Mouse (Mus musculus) WW6 (cell line): ENCODE results near the gene Cyth2.

Experiments
- DNase-seq: peaks from one replicate; pipeline ENCODE4 v3.0.0-alpha.2; 2013; ENCODE audit warnings: low read depth, low spot score

Cyth2 gene

DNA sequence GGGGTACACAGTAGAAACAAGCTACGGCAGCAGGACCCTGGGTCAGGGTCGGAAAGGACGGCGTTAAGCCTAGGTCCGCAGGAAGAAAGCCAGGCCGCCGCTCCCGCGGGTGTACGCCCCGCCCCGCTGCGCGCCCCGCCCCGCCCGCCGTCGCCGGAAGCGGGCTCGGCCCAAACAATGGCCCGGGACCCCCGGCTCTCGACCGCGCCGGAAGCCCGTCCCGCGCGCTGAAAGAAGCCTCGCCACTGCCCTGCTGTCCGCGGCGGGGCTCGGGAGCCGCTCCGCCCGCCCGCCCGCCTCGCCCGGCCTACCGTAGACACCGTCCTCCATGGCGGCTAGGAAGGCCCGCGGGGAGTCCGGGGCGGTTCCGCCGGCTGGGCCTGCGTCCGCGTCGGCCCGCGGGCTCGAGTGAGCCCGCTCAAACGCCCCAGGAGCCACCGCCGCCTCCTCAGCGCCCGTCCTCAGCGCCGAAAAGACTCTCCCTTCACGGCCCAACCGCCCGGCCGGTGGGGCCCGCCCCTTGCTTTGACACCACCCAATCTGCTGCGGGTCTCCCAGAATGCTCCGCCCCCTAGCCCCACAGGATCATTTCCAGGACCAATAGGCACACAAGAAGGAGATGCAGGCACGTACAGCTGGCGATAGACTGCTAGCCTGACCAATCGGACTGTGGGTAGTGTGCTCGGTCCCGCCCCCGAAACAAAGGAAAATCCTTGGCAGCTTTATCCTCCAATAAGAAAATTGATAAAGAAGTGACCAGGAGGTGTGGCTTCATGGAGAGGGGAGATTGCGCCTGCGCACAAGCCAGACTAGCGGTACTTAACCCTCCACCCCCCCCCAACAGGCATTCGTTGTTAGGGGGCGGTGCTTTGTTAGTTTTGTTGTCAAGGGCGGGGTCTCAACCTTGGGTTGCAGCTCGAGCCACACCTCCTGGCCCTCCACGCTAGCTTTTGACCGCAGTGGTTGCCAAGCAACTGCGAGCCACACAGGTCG is at the start of gene Cyth2:
Cyth2 (minus strand) TSS at position 795 of the 993 bp plus-strand sequence.
- peak; percentile 98 for DNase-seq

DNA sequence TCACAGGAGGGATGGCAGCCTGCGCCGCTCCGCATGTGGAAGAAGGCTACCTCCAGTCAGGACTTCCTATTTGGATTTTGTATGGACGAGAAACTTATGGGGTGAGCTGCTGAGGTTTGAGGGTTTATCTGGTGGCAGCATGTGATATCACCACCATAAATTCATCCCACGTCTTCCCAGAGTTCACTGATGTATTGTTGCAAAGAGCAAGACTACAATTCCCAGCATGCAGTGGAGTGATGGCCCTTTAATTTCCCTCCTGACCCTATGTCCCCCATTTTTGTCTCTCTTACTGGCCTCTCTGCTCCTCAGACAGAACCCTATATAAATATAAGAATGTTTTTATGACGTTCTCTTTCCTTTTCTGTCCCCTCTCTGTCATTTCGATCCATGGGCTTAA is 48.4 kb upstream of the Cyth2 start:
- DNase-seq, result no peak

DNA sequence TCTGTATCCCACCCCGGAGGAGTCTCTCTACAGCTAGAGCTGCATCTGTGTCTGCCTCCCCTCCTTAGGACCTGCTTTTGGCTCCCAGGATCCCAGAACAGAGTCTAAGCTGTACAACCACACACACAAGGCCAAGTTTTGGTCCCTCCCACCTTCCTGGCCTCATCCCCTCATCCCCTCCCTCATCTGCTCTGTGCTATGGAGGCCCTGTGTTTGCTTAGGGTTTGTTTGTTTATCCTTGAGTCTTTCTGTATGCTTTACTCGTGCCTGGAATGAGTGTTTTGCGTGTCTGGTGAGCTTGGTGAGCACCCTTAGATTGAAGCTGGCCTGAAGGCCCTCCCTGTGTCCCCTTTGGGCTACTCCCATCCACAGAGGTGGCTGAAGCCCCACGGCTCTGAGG is 44.6 kb upstream of the Cyth2 start:
- no peak for DNase-seq

DNA sequence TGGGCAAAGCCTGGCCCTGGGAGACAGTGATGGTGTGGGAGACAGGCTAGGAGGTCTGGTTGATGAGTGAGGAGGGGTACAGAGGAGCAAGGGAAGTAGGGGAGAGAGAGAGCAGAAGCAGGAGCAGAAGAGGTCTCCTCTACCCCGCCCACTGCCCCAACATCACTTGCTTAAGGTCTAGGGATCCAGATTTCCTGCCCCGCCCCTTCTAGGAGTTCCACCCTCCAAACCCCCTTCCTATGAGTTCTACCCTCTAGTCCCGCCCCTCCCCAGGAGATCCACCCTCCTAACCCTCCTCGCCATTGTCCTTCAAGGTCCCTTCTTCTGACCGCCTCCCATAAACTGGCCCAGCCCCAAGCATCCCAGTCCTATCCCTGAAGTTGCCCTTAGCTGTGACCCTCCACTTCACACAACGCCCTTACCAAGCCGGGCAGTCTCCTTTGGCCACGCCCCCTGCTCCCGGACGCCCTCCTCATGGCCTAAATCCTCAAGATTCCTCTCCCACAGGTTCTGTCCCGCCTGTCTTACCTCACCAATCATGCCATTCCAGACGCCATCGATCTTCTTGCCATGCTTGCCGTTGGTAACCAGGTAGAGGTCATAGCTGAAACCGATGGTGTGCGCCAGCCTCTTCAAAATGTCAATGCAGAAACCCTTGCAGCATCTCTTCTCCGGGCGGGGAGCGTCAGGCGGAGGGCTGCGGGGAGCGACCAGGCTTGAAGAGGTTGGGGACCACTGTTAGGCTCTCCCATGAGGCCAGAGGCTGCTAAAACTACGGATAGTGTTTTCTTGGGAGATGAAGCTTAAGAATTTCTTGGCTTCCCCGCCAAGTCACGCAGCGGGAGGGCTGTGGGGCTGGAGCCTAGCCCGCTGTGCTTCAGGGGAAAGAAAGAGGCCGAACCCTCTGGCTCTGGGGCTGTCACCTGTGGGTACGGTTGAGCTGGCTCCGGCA is 42.8 kb upstream of the Cyth2 start:
- no peak for DNase-seq

DNA sequence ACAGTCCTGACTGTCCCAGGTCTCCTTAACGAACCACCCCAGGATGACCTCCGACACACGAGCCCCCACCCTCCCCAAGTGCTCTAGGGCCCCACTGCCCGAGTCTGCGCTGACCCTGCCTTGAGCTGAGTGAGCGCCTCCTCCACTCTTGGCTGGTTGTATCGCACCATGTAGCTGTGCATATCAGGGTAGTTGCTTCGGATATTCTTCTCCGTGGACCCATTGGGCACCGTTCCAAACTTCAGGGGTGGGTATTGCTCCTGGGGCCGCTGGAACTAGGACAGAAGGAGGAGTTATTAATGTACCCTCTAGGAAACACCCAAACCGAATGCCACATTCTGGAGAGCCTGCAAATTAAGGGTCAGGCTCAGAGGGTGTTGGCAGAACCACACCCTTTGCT is 38.7 kb upstream of the Cyth2 start:
- DNase-seq, result no peak

DNA sequence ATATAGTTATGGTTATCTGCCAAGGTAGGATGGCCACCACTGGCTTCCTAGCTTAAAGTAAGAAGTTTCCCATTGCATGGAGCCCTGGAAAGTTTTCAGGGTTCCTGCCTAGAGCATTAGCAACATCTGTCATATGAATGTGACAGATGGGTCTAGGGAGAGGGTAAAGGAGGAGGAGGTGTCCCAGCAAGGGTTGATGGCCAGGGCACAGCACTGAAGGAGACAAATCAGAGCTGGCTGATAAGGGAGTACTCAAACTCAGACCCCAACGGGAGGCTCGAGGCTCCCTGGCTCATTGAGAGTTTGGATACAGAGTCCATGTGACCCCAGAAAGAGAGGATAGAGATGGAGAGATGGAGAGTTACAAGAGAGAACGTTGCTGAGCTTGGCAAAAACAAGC is 36.3 kb upstream of the Cyth2 start:
- DNase-seq, result no peak

DNA sequence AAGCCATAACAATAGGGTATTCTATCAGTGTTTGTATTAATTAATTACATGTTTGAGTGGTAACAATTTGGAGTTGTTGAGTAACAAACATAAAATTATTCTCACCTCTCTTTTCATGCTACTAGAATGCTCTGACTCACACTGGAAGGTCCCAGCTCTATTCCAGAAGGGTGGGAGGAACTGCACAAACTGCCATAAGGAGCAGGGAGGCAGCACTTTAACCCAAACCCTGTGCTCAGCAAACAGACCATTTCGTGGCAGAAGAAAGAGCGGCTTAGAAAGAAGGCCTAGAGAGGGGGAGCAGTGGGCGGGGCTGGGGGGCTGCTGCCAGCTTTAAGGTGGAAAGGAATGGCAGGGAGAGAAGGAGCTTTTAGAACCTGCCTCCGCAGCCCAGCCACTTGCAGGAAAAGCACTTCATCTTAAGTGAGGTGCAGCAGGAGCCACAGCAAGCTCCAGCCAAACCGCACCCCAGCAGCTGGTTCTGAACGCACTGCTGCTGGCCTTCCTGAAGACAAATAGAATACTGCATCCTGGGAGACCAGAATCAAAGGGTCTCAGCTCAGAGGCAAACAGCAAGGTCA is 34.2 kb upstream of the Cyth2 start:
- no peak for DNase-seq

DNA sequence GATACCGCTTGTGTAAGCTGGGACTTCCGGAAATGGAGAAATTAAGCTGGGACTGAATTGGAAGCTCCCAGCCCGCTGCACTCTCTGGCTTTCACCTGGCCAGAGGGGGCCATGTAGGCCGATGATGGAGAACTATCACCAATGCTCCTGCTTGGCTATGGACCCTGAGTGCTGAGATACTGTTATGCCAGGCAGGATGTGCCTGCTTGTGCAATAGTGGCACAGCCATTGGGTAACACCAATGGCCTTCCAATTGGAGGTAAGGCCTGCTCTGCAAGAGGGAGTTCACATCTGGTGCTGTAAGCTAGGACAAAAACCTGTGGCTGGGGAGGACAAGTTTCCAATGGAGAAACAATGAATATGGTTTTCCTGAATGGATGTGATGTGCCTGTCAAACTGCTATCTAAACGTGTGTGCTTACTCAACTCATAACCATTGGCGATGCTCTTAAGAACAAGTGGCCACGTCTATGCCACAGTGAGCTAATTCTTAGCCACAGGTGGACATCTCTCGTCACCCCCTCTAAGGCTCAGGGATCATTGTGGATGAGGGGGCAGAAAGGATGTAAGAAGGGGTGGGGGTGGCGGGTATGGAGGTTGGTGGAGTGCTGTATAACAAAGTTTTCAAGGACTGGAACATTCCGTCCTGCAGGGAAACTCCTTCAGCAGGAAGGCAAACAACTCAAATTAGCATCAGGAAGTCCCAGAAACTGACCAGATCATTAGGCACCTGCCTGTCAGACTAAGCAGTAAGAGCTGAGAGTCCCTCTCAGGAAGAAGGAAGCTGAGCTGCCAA is 28.8 kb upstream of the Cyth2 start:
- DNase-seq, result no peak

DNA sequence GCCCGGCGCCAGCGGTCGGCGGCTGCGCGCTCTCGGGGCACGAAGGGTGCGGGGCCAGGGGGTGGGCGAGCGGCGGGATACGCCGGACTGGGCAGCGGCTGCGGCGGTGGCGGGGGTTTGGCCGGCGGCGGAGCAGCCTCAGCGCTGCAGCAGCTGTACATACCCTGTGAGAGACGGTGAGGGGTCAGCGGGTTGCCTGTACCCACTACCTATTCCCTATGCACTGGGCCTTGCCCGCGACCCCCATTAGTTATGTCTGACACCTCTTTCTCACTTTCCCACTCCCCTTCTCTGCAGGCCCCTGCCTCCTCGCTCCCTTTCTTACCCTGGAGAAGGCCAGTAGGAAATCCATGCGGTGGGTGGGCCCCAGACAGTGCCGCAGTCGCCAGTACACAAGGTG is 19.5 kb upstream of the Cyth2 start:
- DNase-seq, result no peak

DNA sequence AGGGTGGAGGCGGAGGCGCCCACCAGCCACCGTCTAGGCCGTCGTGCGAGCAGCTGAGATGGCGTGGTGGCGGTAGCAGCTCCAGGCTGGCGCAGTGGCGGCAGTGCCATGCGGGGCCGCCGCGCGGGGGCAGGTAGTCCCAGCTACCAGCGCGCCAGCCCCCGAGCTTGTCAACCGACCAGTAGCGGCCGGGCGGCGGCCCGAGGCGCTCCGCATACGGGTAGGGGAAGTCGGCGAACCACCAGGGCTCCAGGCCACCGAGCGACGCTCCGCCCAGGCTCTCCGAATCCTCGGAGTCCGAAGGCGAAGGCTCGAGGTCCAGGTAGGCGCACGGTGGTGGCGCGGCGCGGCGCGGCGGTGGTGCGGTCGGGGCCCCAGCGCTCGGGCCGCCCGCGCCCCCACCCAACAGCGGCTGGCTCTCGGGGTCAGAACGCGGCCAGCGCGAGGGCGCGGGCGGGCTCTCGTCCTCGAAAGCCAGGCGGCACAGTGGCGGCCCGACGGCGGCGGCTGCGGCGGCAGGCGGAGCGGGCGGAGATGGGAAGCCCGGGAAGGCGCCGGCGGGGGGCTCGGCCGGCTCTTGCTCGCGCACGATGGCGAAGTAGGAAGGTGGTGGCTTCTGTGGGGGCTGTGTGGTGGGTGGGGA is 18.9 kb upstream of the Cyth2 start:
- DNase-seq, result no peak

DNA sequence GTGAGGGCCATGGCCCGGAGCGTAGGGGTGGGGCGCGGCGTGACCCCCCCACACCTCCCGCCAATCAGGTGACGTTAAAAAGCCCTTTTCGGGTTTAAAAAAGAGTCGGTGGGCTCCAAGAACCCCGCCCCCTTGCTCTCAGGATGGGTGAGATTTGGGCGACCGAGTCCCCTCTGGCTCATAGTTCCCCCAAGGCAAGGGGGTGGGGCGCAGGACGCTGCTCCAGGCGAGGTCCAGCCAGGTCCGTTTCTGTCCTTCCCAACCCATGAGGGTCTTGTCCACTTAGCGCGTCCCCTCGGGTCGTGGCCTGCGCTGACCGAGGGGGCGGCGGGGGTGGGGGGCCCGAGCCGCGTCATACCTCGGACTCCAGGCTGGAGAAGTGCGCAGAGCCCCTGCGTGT is 18.0 kb upstream of the Cyth2 start:
- DNase-seq, result no peak

DNA sequence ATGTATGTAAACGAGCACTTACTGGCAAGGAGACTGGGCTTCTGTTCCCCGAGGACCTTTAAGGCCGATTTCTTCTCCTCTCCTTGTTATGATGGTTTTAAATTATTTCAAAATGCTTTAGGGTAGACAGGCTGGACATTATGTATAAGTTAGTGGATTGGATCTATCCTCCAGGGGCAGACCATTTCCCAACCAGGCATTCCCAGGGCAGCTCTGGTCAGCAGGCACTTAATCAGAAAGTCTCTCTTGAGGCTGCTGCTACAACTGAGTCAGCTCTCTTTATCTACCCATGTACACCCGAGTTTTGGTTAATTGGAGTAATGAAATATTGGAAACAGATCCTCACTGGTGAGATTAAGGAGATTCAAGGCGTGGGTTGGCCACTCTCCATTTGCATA is 16.7 kb upstream of the Cyth2 start:
- DNase-seq, result no peak

DNA sequence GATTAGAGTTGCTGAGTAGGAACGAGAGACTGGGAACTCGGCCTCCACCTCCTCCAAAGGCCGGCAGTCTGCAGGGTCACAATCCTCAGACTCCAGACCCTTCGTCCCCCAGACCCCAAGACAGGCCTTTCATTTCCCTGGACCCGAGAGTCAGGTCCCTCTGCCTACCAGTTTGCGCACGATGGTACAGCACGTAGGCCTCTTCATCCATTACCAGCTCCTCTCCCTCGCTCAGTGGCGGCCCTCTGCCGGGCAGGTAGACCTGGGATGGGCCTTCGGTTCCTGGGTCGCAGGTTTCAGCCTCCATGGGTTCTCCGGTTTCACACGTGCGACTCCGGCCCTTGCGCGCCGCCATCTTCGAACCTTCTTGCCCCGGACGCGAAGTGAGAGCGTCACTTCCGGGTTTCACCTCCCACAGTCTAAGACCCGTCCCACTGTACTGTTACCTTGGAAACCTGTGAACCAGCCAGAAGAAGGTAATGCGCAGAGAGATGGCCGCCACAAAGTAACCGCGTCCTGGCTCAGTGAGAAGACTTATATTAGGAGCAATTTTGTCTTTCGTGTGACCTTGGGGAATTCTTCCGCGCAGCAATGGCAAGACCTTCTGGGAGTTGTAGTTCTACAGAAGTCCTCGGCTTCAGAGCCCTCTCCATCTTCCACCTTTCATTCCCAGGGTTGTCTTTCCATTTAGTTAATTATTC is 16.2 kb upstream of the Cyth2 start, which contains the start of gene Grwd1:
Grwd1 (minus strand) TSS at position 518 of the 701 bp plus-strand sequence.
- peak; percentile 84 for DNase-seq

DNA sequence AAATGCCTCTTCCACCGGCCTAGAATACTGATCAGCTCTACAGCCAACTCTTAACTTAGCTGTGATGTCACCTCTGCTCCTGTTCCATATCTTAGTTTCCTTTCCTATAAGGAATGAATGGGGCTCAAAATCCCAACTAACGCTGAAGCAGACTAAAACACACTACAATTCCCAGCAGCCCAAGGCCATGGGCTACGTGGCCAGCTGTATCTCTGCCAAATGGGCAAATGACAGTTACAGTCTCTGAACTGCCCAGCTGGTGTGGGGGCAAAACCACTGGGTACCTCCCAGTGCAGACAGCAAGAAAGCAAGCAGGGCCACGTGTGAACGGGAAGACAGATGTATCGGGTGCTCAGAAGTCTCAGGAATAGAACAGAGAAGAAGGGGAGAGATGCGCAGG is 12.2 kb upstream of the Cyth2 start:
- DNase-seq, result no peak

DNA sequence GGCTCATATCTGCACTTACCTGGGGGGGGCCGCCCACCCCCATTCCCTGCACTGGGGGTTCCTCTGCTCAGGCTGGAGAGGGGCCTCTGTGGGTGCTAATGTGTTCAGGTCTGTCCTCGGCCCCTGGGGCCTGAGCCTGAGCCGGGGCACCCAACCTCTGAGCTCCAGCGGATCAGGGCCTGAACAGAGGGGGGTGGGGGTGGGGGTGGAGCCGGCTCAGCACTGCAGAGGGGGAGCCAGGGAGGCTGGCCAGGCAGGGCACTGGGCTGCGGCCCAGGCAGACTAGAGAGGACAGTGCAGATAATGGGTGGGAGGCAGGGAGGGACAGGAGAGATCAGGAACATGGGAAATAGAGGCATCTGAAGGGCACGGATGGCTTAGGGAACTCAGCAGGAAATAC is 10.2 kb upstream of the Cyth2 start, which contains the start of gene Kcnj14:
Kcnj14 (minus strand) TSS at position 185 of the 400 bp plus-strand sequence.
- DNase-seq, result no peak

DNA sequence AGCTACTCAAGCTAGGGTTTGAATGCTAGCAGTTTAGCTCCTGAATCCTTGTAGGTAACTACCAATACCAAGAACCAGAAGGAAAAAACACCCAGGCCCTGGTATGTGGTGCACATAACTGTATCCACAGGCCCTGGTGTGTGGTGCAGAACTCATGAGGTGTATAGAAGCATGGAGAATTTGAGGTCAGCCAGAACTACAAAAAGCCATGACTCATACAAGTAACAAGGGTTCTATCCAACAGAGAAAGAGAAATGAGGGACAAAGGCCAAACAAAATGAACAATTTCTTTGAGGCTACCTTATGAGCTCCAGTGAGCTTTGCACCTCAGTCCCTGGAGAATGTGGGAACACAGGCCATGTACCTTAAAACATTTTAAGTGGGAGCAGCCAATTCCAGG is 6.5 kb upstream of the Cyth2 start:
- no peak for DNase-seq

DNA sequence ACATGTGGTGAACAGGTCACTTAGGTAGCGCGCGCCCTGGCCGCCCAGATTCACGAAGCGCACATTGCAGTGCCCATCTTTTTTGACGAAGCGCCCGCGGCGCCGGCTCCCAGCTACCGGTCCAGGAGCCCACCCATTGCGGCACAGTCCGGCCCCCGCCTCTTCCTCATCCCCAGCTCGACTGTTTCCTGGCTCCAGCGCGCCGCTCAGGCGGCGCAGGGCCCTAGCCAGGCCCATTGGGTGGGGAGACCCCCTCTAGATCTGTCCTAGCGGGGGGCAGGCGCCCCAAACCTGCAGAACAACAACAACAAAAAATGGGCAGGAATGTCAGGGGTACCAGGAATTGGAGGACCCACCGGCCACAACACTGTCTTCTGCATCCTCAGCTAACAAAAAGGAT is 5.5 kb upstream of the Cyth2 start:
- DNase-seq, result no peak

DNA sequence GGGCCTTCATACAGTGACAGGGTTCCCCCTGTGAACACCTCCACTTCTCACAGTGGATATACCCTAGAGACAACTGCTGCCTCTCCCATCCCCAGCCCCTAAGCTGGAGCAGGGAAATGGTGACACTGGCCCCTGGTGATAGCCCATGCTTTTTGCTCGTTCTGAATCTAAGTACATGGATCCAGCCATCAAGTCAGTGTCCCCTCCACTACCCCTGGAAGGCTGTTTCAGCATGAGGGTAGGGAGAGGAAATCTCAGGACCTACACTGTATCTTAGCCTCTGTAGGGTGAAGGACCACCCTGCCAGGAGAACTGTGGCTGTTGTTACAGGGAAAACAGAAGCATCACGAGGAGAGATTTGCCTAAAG is 1.6 kb upstream of the Cyth2 start:
- DNase-seq, result no peak

DNA sequence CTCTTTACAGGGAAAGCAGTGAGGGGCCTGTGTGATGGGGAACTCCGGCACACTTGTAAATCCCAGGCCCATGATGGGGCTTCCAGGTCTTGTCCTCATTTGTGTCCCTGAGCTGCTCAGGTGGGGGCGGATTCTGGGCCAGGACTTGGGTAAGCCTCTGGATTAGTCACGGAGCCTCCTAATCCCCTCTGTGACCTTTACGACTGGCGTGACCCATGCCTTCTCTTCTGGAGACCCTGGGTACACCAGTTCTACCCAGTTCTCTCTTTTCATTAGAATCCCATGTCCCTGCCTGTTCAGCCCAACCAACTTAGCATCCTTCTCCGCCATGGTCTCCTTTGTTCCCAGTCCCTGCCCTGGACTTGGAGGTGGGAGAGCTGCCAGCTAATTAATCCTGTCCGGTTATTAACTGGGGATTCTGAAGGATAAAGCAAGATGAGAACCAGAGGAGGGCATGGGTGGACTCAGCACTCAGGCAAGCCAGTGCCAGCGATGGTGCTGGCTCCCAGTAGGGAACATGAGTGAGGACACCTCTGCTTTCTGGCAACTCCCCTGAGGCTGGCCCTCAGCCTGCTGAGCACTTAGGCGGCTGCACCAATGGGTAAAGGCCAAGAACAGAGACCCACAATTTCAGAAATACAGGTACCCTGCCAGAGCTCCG is 1.1 kb upstream of the Cyth2 start:
- DNase-seq, result no peak
